Mouse (Mus musculus) inflammation-experienced regulatory T-cells, adult 6 months (primary cell): ENCODE measurements around the gene Arl5b. TPM values are rescaled to one million over a fixed set of nuclear protein-coding genes. Genes with fewer than 3 reads are reported as not detected.

Experiments
- ATAC-seq: one replicate; pipeline ENCODE4 v1.8.0; 2017
- polyA plus RNA-seq, 3 experiments: library from polyadenylated mRNA; unstranded; fragments of 100-300 nt; shearing (Covaris generic); gene quantifications; one replicate each; pipeline ENCODE4 v1.2.1; 2017

Gene Arl5b
- polyA plus RNA-seq, 3 experiments from 2014 or later = 8.7 to 11.4 (median 10.1) TPM

DNA sequence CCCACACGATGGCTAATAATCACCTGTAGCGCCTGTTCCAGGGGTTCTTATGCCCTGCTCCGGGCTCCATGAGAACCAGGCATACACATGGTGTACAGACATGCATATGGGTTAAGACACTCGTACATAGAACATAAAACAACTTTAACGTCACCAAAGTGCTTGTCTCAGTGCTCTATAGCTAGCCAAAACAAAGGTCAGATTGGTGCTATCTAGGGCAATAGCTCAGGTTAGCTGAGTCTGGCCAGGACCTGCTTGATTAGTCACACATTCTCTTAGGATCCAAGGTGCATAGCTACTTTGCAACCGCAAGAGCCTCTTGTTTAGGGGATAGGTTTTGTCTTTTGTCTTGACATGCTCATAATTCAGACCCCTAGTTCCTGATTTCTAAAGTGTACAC lies 63.5 kb downstream of the Arl5b start:
- no peak for ATAC-seq

DNA sequence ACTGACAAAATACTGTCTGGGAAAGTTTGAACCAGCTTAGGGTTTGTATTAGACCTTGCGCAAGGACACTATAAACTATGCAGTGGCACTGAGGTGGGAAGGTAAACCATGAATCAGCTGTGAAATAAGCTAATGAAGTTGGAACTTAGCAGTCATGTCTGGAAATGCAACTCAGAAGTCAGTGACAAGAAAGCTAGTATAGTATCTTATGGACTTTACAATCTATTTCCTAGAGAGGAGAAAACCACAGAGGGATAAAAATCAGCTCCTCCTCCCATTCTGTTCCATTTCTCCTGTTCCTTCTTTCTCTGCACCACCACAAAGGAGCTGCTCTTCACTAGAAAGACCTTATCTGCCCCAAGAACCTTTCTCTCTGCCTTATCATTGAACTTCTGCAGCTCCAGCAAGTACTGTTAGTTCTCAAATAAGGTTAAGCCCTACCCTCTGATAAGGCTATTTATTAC lies 72.1 kb downstream of the Arl5b start:
- ATAC-seq = no peak

Other genes with a start within 250 kb of the Arl5b start
- 10 to 100 TPM; 18.5 to 31.6 (median 23.1) TPM for gene Nsun6, start 5.7 kb downstream of the Arl5b start, polyA plus RNA-seq